Mouse (Mus musculus) liver, postnatal 0 days (tissue): ENCODE measurements around the gene Fam71e2. TPM values are rescaled to one million over a fixed set of nuclear protein-coding genes. Genes with fewer than 3 reads are reported as not detected.

Experiments used
- ATAC-seq: fragments of 200-750 bp; cut with Nextera tagmentation; 2 replicates; pipeline ENCODE4 v1.8.0; 2017; ENCODE audit warnings: mild to moderate bottlenecking, moderate library complexity
- DNase-seq: peaks from one replicate; pipeline ENCODE4 v3.0.0-alpha.2; 2016
- H3K27ac ChIP-seq: fragments of 300-500 bp; sonication (generic); 2 replicates; pipeline ENCODE4 v1.5.1; 2014; ENCODE audit warnings: antibody characterized with exemption, moderate library complexity, mild to moderate bottlenecking, low read depth
- H3K27me3 ChIP-seq: fragments of 300-500 bp; sonication (generic); 2 replicates; pipeline ENCODE4 v1.6.1; 2014; ENCODE audit warnings: low read length, control low read depth, mixed read lengths; ENCODE audit not compliant: insufficient read depth
- H3K36me3 ChIP-seq: fragments of 300-500 bp; sonication (generic); replicated peaks from 2 replicates; pipeline ENCODE4 v1.6.1; 2014; ENCODE audit warnings: mild to moderate bottlenecking, control low read depth, low read length, moderate library complexity, mixed read lengths; ENCODE audit not compliant: insufficient read depth
- H3K4me1 ChIP-seq: fragments of 300-500 bp; sonication (generic); 2 replicates; pipeline ENCODE4 v1.6.1; 2014; ENCODE audit warnings: antibody characterized with exemption, mild to moderate bottlenecking, control low read depth; ENCODE audit not compliant: insufficient read depth
- H3K4me2 ChIP-seq: fragments of 300-500 bp; sonication (generic); 2 replicates; pipeline ENCODE4 v1.6.1; 2014; ENCODE audit warnings: low read depth, mild to moderate bottlenecking, low read length, moderate library complexity, mixed read lengths
- H3K4me3 ChIP-seq: fragments of 300-500 bp; sonication (generic); 2 replicates; pipeline ENCODE4 v1.5.1; 2014; ENCODE audit warnings: low read depth, low read length
- H3K9ac ChIP-seq: fragments of 300-500 bp; sonication (generic); replicated peaks from 2 replicates; pipeline ENCODE4 v1.6.1; 2014; ENCODE audit warnings: mild to moderate bottlenecking, moderate library complexity
- H3K9me3 ChIP-seq: fragments of 300-500 bp; sonication (generic); 2 replicates; pipeline ENCODE4 v1.6.1; 2016; ENCODE audit warnings: mild to moderate bottlenecking, control low read depth, low read length, mixed read lengths
- CTCF ChIP-seq: sonication (generic); IDR thresholded peaks from 2 replicates; pipeline ENCODE4 v1.5.1; 2016; ENCODE audit warnings: antibody characterized with exemption, low read depth
- EP300 ChIP-seq: IDR thresholded peaks from 2 replicates; pipeline ENCODE4 v1.6.1; 2016; ENCODE audit warnings: antibody characterized with exemption, low read depth, mild to moderate bottlenecking
- WGBS: fragments of 180-500 bp; shearing (Covaris S2); extraction: QIAGEN DNeasy Blood & Tissue Kit; methylation state at CpG from one replicate; pipeline ENCODE4 v1.1.7; 2014; ENCODE audit not compliant: insufficient replicate concordance; 5-methylcytosine and 5-hydroxymethylcytosine counted together
- polyA plus RNA-seq: library from polyadenylated mRNA; unstranded; fragments of >200 nt; fragmentation: Nextera tagmentation; extraction: Ambion mirVana; gene quantifications from 2 replicates; pipeline ENCODE4 v1.2.1, GENCODE M21; 2015

The Fam71e2 gene
- polyA plus RNA-seq, 1 experiment from 2014 or later, result not detected

- 0 out of 2 replicates have a peak overlapping the region, but pooled peaks have one; percentile 5 for H3K9ac ChIP-seq
- H3K4me3 ChIP-seq, result no peak overlapping the region
- 0 out of 2 replicates have a peak overlapping the region, but pooled peaks have one; percentile 44 for H3K4me2 ChIP-seq
- TF ChIP-seq CTCF (peak; percentile 76), EP300 (no peak)
- H3K27ac ChIP-seq, result no peak overlapping the region
- no peaks in the 10 kb centered on the region for H3K9me3 ChIP-seq
- peaks cover 3% of the 10 kb centered on the region; the same call in 1 of the 2 replicates for H3K4me1 ChIP-seq
- WGBS, result 40% methylated on average over 18 of the region's 18 CpGs
- H3K36me3 ChIP-seq, result no peaks in the 10 kb centered on the region
- no peaks in the 10 kb centered on the region for H3K27me3 ChIP-seq
- ATAC-seq (0 out of 2 replicates have a peak, but pooled peaks have one; percentile 21), DNase-seq (peak; percentile 67)
Observed at GRCm38 (mm10) chr7:4705098-4705497, 66.0 kb downstream of the Fam71e2 start.

Other genes starting within 250 kb of the Fam71e2 start
- gene Tnni3, start 247.1 kb downstream of the Fam71e2 start, polyA plus RNA-seq, result 0.27 and 0.46 TPM in 2 replicates
- 0.05 and 0.17 TPM in 2 replicates for gene Dnaaf3, start 238.8 kb downstream of the Fam71e2 start, polyA plus RNA-seq
- 0.09 TPM in 2 replicates for gene Syt5, start 223.8 kb downstream of the Fam71e2 start, polyA plus RNA-seq
- gene Ptprh, start 167.3 kb downstream of the Fam71e2 start, polyA plus RNA-seq, result not detected in 2 replicates
- gene Tmem86b, start 139.9 kb downstream of the Fam71e2 start, polyA plus RNA-seq, result 31.8 and 35.4 TPM in 2 replicates
- gene Ppp6r1, start 112.3 kb downstream of the Fam71e2 start, polyA plus RNA-seq, result 3.8 and 4.5 TPM in 2 replicates
- 27.6 and 33.1 TPM in 2 replicates for gene Hspbp1, start 86.2 kb downstream of the Fam71e2 start, polyA plus RNA-seq
- not detected in 2 replicates for gene Brsk1, start 80.7 kb downstream of the Fam71e2 start, polyA plus RNA-seq
- 0.29 and 0.34 TPM in 2 replicates for gene Tmem150b, start 46.1 kb downstream of the Fam71e2 start, polyA plus RNA-seq
- gene Kmt5c, start 31.2 kb downstream of the Fam71e2 start, polyA plus RNA-seq, result 25.9 and 33.6 TPM in 2 replicates
- gene Cox6b2, start 18.2 kb downstream of the Fam71e2 start, polyA plus RNA-seq, result 63.8 and 68.7 TPM in 2 replicates
- gene Il11, start 11.6 kb upstream of the Fam71e2 start, polyA plus RNA-seq, result 0.07 TPM in 1 of 2 replicates, not detected in the other
- gene Tmem190, start 11.6 kb upstream of the Fam71e2 start, polyA plus RNA-seq, result 0.34 TPM in 1 of 2 replicates, not detected in the other
- 23.6 and 24.2 TPM in 2 replicates for gene Tmem238, start 18.4 kb upstream of the Fam71e2 start, polyA plus RNA-seq
- gene Rpl28, start 21.6 kb upstream of the Fam71e2 start, polyA plus RNA-seq, result 280 and 288 TPM in 2 replicates
- 135 and 139 TPM in 2 replicates for gene Ube2s, start 41.3 kb upstream of the Fam71e2 start, polyA plus RNA-seq
- gene Shisa7, start 73.4 kb upstream of the Fam71e2 start, polyA plus RNA-seq, result not detected in 2 replicates
- 8.0 and 8.3 TPM in 2 replicates for gene Isoc2b, start 99.0 kb upstream of the Fam71e2 start, polyA plus RNA-seq
- 2.3 and 2.4 TPM in 2 replicates for gene Isoc2a, start 105.9 kb upstream of the Fam71e2 start, polyA plus RNA-seq
- not detected in 2 replicates for gene Gm36210, start 135.2 kb upstream of the Fam71e2 start, polyA plus RNA-seq
- 0.90 and 1.0 TPM in 2 replicates for gene Zfp628, start 143.9 kb upstream of the Fam71e2 start, polyA plus RNA-seq
- gene Nat14, start 150.7 kb upstream of the Fam71e2 start, polyA plus RNA-seq, result 0.09 and 0.20 TPM in 2 replicates
- gene Ssc5d, start 154.5 kb upstream of the Fam71e2 start, polyA plus RNA-seq, result 0.06 TPM in 2 replicates
- gene Sbk2, start 193.1 kb upstream of the Fam71e2 start, polyA plus RNA-seq, result 0.09 TPM in 1 of 2 replicates, not detected in the other
- gene Sbk3, start 199.9 kb upstream of the Fam71e2 start, polyA plus RNA-seq, result not detected in 2 replicates
- 3.2 and 4.0 TPM in 2 replicates for gene Zfp579, start 224.9 kb upstream of the Fam71e2 start, polyA plus RNA-seq
- 9.1 and 10.4 TPM in 2 replicates for gene Zfp524, start 243.1 kb upstream of the Fam71e2 start, polyA plus RNA-seq
- 9.6 and 10.1 TPM in 2 replicates for gene Fiz1, start 243.4 kb upstream of the Fam71e2 start, polyA plus RNA-seq
- gene Gm44973, start 244.2 kb upstream of the Fam71e2 start, polyA plus RNA-seq, result 1.8 and 2.1 TPM in 2 replicates
- gene Zfp865, start 249.1 kb upstream of the Fam71e2 start, polyA plus RNA-seq, result 1.2 and 1.3 TPM in 2 replicates
- gene Ccdc106, start 249.3 kb upstream of the Fam71e2 start, polyA plus RNA-seq, result 0.12 TPM in 1 of 2 replicates, not detected in the other